Mouse (Mus musculus) olfactory bulb, adult 2 months (tissue): ENCODE measurements around the gene Bpnt1. TPM values are rescaled to one million over a fixed set of nuclear protein-coding genes. Genes with fewer than 3 reads are reported as not detected.

Experiments used
- H3K27ac ChIP-seq: fragments of 200-500 bp; 2 replicates; pipeline ENCODE4 v1.5.1; 2012; ENCODE audit warnings: low read depth, low read length; ENCODE audit not compliant: insufficient read depth
- H3K4me1 ChIP-seq: fragments of 200-500 bp; 2 replicates; pipeline ENCODE4 v1.6.1; 2012; ENCODE audit warnings: low read length; ENCODE audit not compliant: control insufficient read depth, insufficient read depth
- H3K4me3 ChIP-seq: fragments of 200-500 bp; 2 replicates; pipeline ENCODE4 v1.5.1; 2012; ENCODE audit warnings: mild to moderate bottlenecking, low read depth, low read length, moderate library complexity; ENCODE audit not compliant: insufficient read depth
- CTCF ChIP-seq: fragments of 200-500 bp; IDR thresholded peaks from 2 replicates; pipeline ENCODE4 v1.5.1; 2012; ENCODE audit warnings: low read depth, mild to moderate bottlenecking, low read length, moderate library complexity; ENCODE audit not compliant: insufficient read depth
- POLR2A ChIP-seq: fragments of 200-500 bp; IDR thresholded peaks from 2 replicates; pipeline ENCODE4 v1.6.1; 2012; ENCODE audit warnings: mild to moderate bottlenecking, low read depth, low read length, moderate library complexity; ENCODE audit not compliant: insufficient read depth
- WGBS: fragments of 180-500 bp; shearing (Covaris S2); methylation state at CpG from one replicate; pipeline ENCODE4 v1.1.7; 2018; 5-methylcytosine and 5-hydroxymethylcytosine counted together
- polyA plus RNA-seq: library from polyadenylated mRNA; stranded (reverse); fragments of >200 nt; gene quantifications from 2 replicates; pipeline ENCODE4 v1.2.4, GENCODE M21; 2012; ENCODE audit warnings: low replicate concordance; ENCODE audit not compliant: missing spikeins, insufficient read depth, insufficient read length

Bpnt1 gene
- not detected in 2 replicates for polyA plus RNA-seq

GRCm38 (mm10) chr1:185331983-185332430 lies at the start of gene Bpnt1:
Gene Bpnt1 (plus strand): TSS chr1:185332149.
- TF ChIP-seq CTCF (no peak), POLR2A (peak; percentile 74)
- H3K4me3 ChIP-seq = peak within 1 kb of the TSS; percentile 93
- under 1% methylated on average over 32 of the region's 32 CpGs for WGBS
- peak within 1 kb of the TSS; percentile 71 for H3K27ac ChIP-seq
- peaks cover 5% of the 10 kb centered on the region for H3K4me1 ChIP-seq

GRCm38 (mm10) chr1:185282846-185283245 lies 49.1 kb upstream of the Bpnt1 start:
- WGBS = 91% methylated on average over 11 of the region's 11 CpGs
- TF ChIP-seq POLR2A (no peak), CTCF (no peak)
- H3K27ac ChIP-seq = no peak overlapping the region
- H3K4me1 ChIP-seq = 0 out of 2 replicates have a peak, but pooled peaks cover 2% of the 10 kb centered on the region
- no peak overlapping the region for H3K4me3 ChIP-seq

GRCm38 (mm10) chr1:185283247-185283646 lies 48.7 kb upstream of the Bpnt1 start:
- 93% methylated on average over 15 of the region's 15 CpGs for WGBS
- 0 out of 2 replicates have a peak, but pooled peaks cover 2% of the 10 kb centered on the region for H3K4me1 ChIP-seq
- no peak overlapping the region for H3K27ac ChIP-seq

DNA sequence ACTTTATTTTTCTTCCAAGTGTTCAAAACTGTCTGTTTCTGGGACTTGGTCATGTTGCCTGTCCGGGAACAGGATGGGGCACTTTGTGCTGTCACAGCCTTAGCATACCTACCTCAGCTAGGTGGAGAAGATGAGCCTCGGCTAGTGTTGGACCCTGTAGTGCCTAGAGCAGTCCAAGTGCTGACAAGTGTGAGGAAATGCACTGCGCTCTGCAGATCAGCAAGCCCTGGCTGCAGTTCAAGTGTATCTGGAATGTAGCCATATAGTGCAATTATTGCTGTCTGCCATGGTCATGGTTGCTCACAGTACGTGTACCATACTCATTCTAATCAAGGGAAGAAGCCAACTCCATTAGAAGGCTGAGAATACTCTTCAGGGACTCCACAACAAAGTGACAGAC lies 47.2 kb upstream of the Bpnt1 start:
- 0 out of 2 replicates have a peak, but pooled peaks cover 2% of the 10 kb centered on the region for H3K4me1 ChIP-seq
- H3K27ac ChIP-seq = no peak overlapping the region
- H3K4me3 ChIP-seq = no peak overlapping the region
- 45% methylated on average over 4 of the region's 4 CpGs for WGBS
- TF ChIP-seq POLR2A (no peak), CTCF (no peak)

More at GRCm38 (mm10) chr1:185283247-185283646, 48.7 kb upstream of the Bpnt1 start:
- H3K4me3 ChIP-seq = no peak overlapping the region
- no peak for TF ChIP-seq POLR2A
- TF ChIP-seq CTCF = no peak

- Histone ChIP-seq H3K27ac (no peak overlapping the region), H3K4me1 (0 out of 2 replicates have a peak, but pooled peaks cover 2% of the 10 kb centered on the region), H3K4me3 (no peak overlapping the region)
- 52% methylated on average over 4 of the region's 4 CpGs for WGBS
- TF ChIP-seq POLR2A = no peak
- TF ChIP-seq CTCF = no peak
These were observed 46.8 kb upstream of the Bpnt1 start for GRCm38 (mm10) chr1:185285171-185285570.

DNA sequence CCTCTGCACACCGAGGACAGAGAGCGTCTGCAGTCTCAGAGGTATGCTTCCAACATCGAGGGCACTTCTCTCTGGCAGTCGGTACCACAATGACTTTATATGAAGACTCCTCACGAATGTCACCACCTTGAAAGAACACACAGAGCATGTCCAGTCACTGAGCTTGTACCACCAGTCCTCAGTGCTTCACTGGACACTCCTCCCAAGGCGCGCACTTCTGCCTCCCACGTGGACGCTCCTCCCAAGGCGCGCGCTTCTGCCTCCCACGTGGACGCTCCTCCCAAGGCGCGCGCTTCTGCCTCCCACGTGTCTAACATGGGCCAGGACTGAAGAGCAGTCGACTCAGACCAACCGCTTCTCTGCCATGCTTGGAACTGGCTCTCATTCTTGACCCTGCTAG lies 44.9 kb upstream of the Bpnt1 start:
- WGBS = 94% methylated on average over 20 of the region's 20 CpGs
- 0 out of 2 replicates have a peak, but pooled peaks cover 2% of the 10 kb centered on the region for H3K4me1 ChIP-seq
- TF ChIP-seq POLR2A = no peak
- no peak for TF ChIP-seq CTCF
- no peak overlapping the region for H3K27ac ChIP-seq
- no peak overlapping the region for H3K4me3 ChIP-seq

- Histone ChIP-seq H3K4me3 (no peak overlapping the region), H3K27ac (no peak overlapping the region), H3K4me1 (0 out of 2 replicates have a peak, but pooled peaks cover 2% of the 10 kb centered on the region)
- TF ChIP-seq POLR2A (no peak), CTCF (no peak)
- 63% methylated on average over 5 of the region's 5 CpGs for whole genome bisulfite sequencing
These were observed 42.7 kb upstream of the Bpnt1 start for GRCm38 (mm10) chr1:185289231-185289630.

DNA sequence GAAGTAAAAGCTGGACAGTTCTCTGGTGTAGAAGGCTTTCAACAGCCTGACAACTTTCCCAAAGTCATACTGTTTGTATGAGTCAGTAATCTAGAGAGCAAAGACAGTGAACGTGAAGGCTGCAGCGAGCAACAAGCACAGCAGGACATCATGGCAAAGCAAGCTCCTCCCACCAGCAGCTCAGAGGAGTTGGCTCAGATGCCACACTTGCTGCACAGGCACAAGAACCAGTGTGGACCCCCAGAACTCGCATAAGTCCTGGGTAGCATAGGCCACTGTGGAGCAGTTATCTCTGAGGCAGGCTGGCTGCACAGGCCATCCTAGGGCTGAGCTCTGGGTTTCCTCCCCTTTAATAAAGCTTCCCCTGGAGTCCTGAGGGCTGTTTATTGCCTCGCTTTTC lies 40.6 kb upstream of the Bpnt1 start:
- WGBS = 53% methylated on average over 4 of the region's 4 CpGs
- no peak for TF ChIP-seq CTCF
- no peak for TF ChIP-seq POLR2A

DNA sequence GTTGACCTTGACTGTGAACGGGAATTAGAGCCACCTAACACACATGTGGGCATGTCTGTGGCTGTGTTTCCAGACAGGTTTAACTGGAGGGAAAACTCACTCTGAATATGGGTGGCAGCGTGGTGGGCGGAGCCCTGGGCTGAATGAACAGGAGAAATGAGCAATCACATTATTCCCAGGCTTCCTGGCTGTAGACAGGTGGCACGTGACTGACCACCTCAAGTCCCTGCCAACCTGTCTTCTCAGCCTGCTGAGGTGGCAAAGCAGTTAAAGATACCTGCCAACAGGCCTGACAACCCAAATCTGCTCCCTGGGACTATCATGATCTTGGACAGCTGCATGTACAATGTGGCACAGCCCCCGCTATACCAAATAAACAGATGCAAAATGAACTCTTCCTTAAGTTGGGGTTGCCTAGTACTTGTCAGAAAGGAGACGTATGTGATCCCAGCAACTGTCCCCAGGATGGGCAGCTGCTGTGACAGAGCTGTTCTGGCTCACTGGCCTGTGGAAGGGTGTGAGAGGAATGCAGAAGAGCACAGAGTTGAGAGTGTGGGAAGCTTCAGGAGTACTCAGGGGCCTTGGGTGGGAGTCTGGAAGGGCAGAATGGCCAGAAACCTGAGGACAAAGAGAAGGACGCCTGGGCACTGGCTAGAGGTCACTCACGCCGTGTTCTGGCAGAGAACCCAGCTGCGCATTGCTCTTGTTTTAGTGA lies 39.1 kb upstream of the Bpnt1 start:
- TF ChIP-seq CTCF = no peak
- TF ChIP-seq POLR2A = no peak
- H3K4me3 ChIP-seq = no peak overlapping the region
- no peak overlapping the region for H3K27ac ChIP-seq
- H3K4me1 ChIP-seq = no peaks in the 10 kb centered on the region
- WGBS = 94% methylated on average over 10 of the region's 10 CpGs

More for the DNA sequence above, 40.6 kb upstream of the Bpnt1 start:
- no peak overlapping the region for H3K27ac ChIP-seq
- no peak overlapping the region for H3K4me3 ChIP-seq
- H3K4me1 ChIP-seq = no peaks in the 10 kb centered on the region
